Mouse (Mus musculus) hindbrain, embryonic 16.5 days (tissue): Measurements from ENCODE around the gene Ugt1a5. TPM values are rescaled to one million over a fixed set of nuclear protein-coding genes. Genes with fewer than 3 reads are reported as not detected.

Experiments used
- ATAC-seq: fragments of 200-750 bp; cut with Nextera tagmentation; 2 replicates; pipeline ENCODE4 v1.8.0; 2017; ENCODE audit warnings: moderate TSS enrichment, moderate library complexity
- H3K27ac ChIP-seq: fragments of 300-500 bp; sonication (generic); 2 replicates; pipeline ENCODE4 v1.5.1; 2014; ENCODE audit warnings: low read depth, mild to moderate bottlenecking, control low read depth, low read length, moderate library complexity
- H3K27me3 ChIP-seq: fragments of 300-500 bp; sonication (generic); replicated peaks from 2 replicates; pipeline ENCODE4 v1.6.1; 2014; ENCODE audit warnings: low read length; ENCODE audit not compliant: control insufficient read depth, insufficient read depth
- H3K36me3 ChIP-seq: fragments of 300-500 bp; sonication (generic); 2 replicates; pipeline ENCODE4 v1.6.1; 2014; ENCODE audit warnings: mild to moderate bottlenecking, low read length, moderate library complexity, mixed read lengths; ENCODE audit not compliant: control insufficient read depth, insufficient read depth
- H3K4me1 ChIP-seq: fragments of 300-500 bp; sonication (generic); 2 replicates; pipeline ENCODE4 v1.6.1; 2014; ENCODE audit warnings: low read depth, low read length; ENCODE audit not compliant: control insufficient read depth, insufficient read depth
- H3K4me2 ChIP-seq: fragments of 300-500 bp; sonication (generic); 2 replicates; pipeline ENCODE4 v1.6.1; 2014; ENCODE audit warnings: mild to moderate bottlenecking, low read length, control low read depth, moderate library complexity
- H3K4me3 ChIP-seq: fragments of 300-500 bp; sonication (generic); 2 replicates; pipeline ENCODE4 v1.5.1; 2014; ENCODE audit warnings: mild to moderate bottlenecking, low read length, control low read depth, moderate library complexity
- H3K9ac ChIP-seq: fragments of 300-500 bp; sonication (generic); 2 replicates; pipeline ENCODE4 v1.6.1; 2014; ENCODE audit warnings: low read depth, mild to moderate bottlenecking, control low read depth, low read length, moderate library complexity
- H3K9me3 ChIP-seq: fragments of 300-500 bp; sonication (generic); 2 replicates; pipeline ENCODE4 v1.6.1; 2014; ENCODE audit warnings: mild to moderate bottlenecking, low read length, moderate library complexity; ENCODE audit not compliant: control insufficient read depth
- WGBS: fragments of 180-500 bp; shearing (Covaris S2); extraction: QIAGEN DNeasy Blood & Tissue Kit; methylation state at CpG from one replicate; pipeline ENCODE4 v1.1.7; 2014; 5-methylcytosine and 5-hydroxymethylcytosine counted together
- polyA plus RNA-seq: library from polyadenylated mRNA; unstranded; fragments of >200 nt; fragmentation: Nextera tagmentation; extraction: Ambion mirVana; gene quantifications from 2 replicates; pipeline ENCODE4 v1.2.1, GENCODE M21; 2015

Gene Ugt1a5
- polyA plus RNA-seq, 1 experiment from 2014 or later, result not detected

DNA sequence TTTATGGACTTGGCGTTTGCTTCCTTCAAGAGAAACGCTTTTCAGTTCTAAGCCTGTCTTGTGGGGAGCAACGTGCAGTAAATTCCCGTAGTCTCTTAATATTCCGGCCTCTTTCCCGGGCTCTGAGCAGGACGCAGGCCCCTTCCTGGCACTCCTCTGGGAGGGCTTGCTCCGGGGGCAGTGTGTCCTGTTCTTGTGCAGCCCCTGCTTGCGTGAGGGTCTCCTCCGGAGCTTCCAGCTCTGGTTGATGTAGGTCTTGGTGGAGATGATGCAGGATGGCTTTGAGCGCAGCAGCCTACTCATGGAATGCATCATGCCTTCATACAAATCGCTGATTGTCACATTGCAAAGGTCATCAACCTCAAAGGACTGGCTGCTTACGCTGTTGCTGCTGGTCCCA, 100.3 kb downstream of the Ugt1a5 start:
- Histone ChIP-seq H3K27ac (no peak overlapping the region), H3K9me3 (no peaks in the 10 kb centered on the region), H3K36me3 (peaks cover 84% of the 10 kb centered on the region), H3K9ac (no peak overlapping the region), H3K4me2 (no peak overlapping the region), H3K4me3 (no peak overlapping the region), H3K4me1 (no peaks in the 10 kb centered on the region), H3K27me3 (no peaks in the 10 kb centered on the region)
- no peak for ATAC-seq
- 90% methylated on average over 13 of the region's 13 CpGs for WGBS

GRCm38 (mm10) chr1:88267489-88267888, 101.7 kb downstream of the Ugt1a5 start:
- Histone ChIP-seq H3K36me3 (peaks cover 76% of the 10 kb centered on the region), H3K4me3 (no peak overlapping the region), H3K9ac (no peak overlapping the region), H3K27ac (no peak overlapping the region), H3K9me3 (no peaks in the 10 kb centered on the region), H3K4me2 (no peak overlapping the region), H3K27me3 (no peaks in the 10 kb centered on the region), H3K4me1 (no peaks in the 10 kb centered on the region)
- no peak for ATAC-seq
- WGBS, result 91% methylated on average over 6 of the region's 6 CpGs

GRCm38 (mm10) chr1:88268070-88268469, 102.3 kb downstream of the Ugt1a5 start:
- Histone ChIP-seq H3K4me1 (no peaks in the 10 kb centered on the region), H3K27ac (no peak overlapping the region), H3K9ac (no peak overlapping the region), H3K9me3 (no peaks in the 10 kb centered on the region), H3K27me3 (no peaks in the 10 kb centered on the region), H3K4me2 (no peak overlapping the region), H3K36me3 (peaks cover 74% of the 10 kb centered on the region), H3K4me3 (no peak overlapping the region)
- no peak for ATAC-seq
- 88% methylated on average over 6 of the region's 6 CpGs for WGBS

Other genes starting within 250 kb of the Ugt1a5 start
- 17.8 and 20.0 TPM in 2 replicates for gene Usp40, start 157.5 kb upstream of the Ugt1a5 start, polyA plus RNA-seq
- not detected in 2 replicates for gene Ugt1a10, start 110.6 kb upstream of the Ugt1a5 start, polyA plus RNA-seq
- gene Ugt1a9, start 95.2 kb upstream of the Ugt1a5 start, polyA plus RNA-seq, result not detected in 2 replicates
- not detected in 2 replicates for gene Ugt1a8, start 78.2 kb upstream of the Ugt1a5 start, polyA plus RNA-seq
- gene Ugt1a7c, start 71.0 kb upstream of the Ugt1a5 start, polyA plus RNA-seq, result 1.7 and 1.9 TPM in 2 replicates
- 3.4 and 4.0 TPM in 2 replicates for gene Ugt1a6b, start 62.8 kb upstream of the Ugt1a5 start, polyA plus RNA-seq
- 3.6 and 5.6 TPM in 2 replicates for gene Ugt1a6a, start 31.2 kb upstream of the Ugt1a5 start, polyA plus RNA-seq
- gene Ugt1a2, start 34.6 kb downstream of the Ugt1a5 start, polyA plus RNA-seq, result 0.07 TPM in 1 of 2 replicates, not detected in the other
- gene Dnajb3, start 39.8 kb downstream of the Ugt1a5 start, polyA plus RNA-seq, result 11.6 and 12.1 TPM in 2 replicates
- not detected in 2 replicates for gene Ugt1a1, start 45.9 kb downstream of the Ugt1a5 start, polyA plus RNA-seq
- gene Mroh2a, start 61.0 kb downstream of the Ugt1a5 start, polyA plus RNA-seq, result 0.45 and 0.54 TPM in 2 replicates
- gene Hjurp, start 111.6 kb downstream of the Ugt1a5 start, polyA plus RNA-seq, result 66.4 and 80.3 TPM in 2 replicates
- 0.10 and 0.14 TPM in 2 replicates for gene Trpm8, start 111.6 kb downstream of the Ugt1a5 start, polyA plus RNA-seq
- gene Spp2, start 240.9 kb downstream of the Ugt1a5 start, polyA plus RNA-seq, result 0.28 TPM in 1 of 2 replicates, not detected in the other